Mouse (Mus musculus) ES-E14 (cell line): ENCODE measurements around the gene A2m. TPM values are rescaled to one million over a fixed set of nuclear protein-coding genes. Genes with fewer than 3 reads are reported as not detected.

ENCODE experiments used
- DNase-seq: peaks from one replicate; pipeline ENCODE4 v3.0.0-alpha.2; 2013; ENCODE audit warnings: low read depth, low spot score
- H3K27ac ChIP-seq: 2 replicates; pipeline ENCODE4 v1.5.1; 2012; ENCODE audit warnings: low read depth, mild to moderate bottlenecking, low read length, moderate library complexity, mixed read lengths; ENCODE audit not compliant: poor library complexity, insufficient read depth, severe bottlenecking
- H3K36me3 ChIP-seq: 2 replicates; pipeline ENCODE4 v1.6.1; 2012; ENCODE audit warnings: mild to moderate bottlenecking, low read length, moderate library complexity, mixed read lengths; ENCODE audit not compliant: control insufficient read depth, poor library complexity, insufficient read depth, severe bottlenecking
- H3K4me1 ChIP-seq, 2 experiments: fragments of 150-350 bp in 1 of 2; sonication (generic) in 1 of 2; 2 replicates each; pipeline ENCODE4 v1.6.1; 2012; ENCODE audit warnings: low read length in 2 of 2, mild to moderate bottlenecking in 1 of 2, mixed read lengths in 1 of 2; ENCODE audit not compliant: control insufficient read depth in 2 of 2, insufficient read depth in 2 of 2, poor library complexity in 1 of 2
- H3K4me3 ChIP-seq, 2 experiments: fragments of 150-350 bp in 1 of 2; sonication (generic) in 1 of 2; 2 replicates each; pipeline ENCODE4 v1.5.1; 2012; ENCODE audit warnings: low read length in 2 of 2, low read depth in 1 of 2, mild to moderate bottlenecking in 1 of 2, mixed read lengths in 1 of 2; ENCODE audit not compliant: insufficient read depth in 1 of 2, poor library complexity in 1 of 2, severe bottlenecking in 1 of 2
- H3K9ac ChIP-seq: 2 replicates; pipeline ENCODE4 v1.6.1; 2012; ENCODE audit warnings: low read depth, mild to moderate bottlenecking, low read length, mixed read lengths; ENCODE audit not compliant: poor library complexity, insufficient read depth, severe bottlenecking
- H3K9me3 ChIP-seq: fragments of 150-350 bp; sonication (generic); 2 replicates; pipeline ENCODE4 v1.6.1; 2012; ENCODE audit warnings: low read depth, mild to moderate bottlenecking, low read length; ENCODE audit not compliant: control insufficient read depth, insufficient read depth
- CHD2 ChIP-seq: IDR thresholded peaks from 2 replicates; pipeline ENCODE4 v1.6.1; 2014; ENCODE audit warnings: mild to moderate bottlenecking, low read depth, low read length, inconsistent platforms
- HCFC1 ChIP-seq: IDR thresholded peaks from 2 replicates; pipeline ENCODE4 v1.6.1; 2012; ENCODE audit warnings: low read length, inconsistent platforms, borderline replicate concordance; ENCODE audit not compliant: insufficient read depth
- MAFK ChIP-seq: IDR thresholded peaks from 2 replicates; pipeline ENCODE4 v1.6.1; 2014; ENCODE audit warnings: mild to moderate bottlenecking, low read depth, low read length, inconsistent platforms; ENCODE audit not compliant: insufficient read depth
- ZC3H11A ChIP-seq: IDR thresholded peaks from 2 replicates; pipeline ENCODE4 v1.6.1; 2012; ENCODE audit warnings: low read depth, mild to moderate bottlenecking, inconsistent platforms, low read length, borderline replicate concordance
- ZNF384 ChIP-seq: IDR thresholded peaks from 2 replicates; pipeline ENCODE4 v1.6.1; 2012; ENCODE audit warnings: low read depth, low read length, inconsistent platforms
- in situ Hi-C, 2 experiments: fragments of 600-800 bp; cut with MboI; formaldehyde crosslinking; loops; one replicate each; pipeline ENCODE4 v1.15.1; 2025; ENCODE audit warnings: low sequenced_read_pairs in 2 of 2, inconsistent platforms in 1 of 2; ENCODE audit not compliant: unreplicated experiment in 2 of 2
- total RNA-seq: library from RNA; depleted of rRNA; stranded (reverse); fragments of 300-350 nt; gene quantifications from 2 replicates; pipeline ENCODE4 v1.2.3, GENCODE M21; 2012

A2m gene
- total RNA-seq, 1 experiment = 7.8 TPM

GRCm38 (mm10) chr6:121617476-121617875 is 17.7 kb upstream of the A2m start:
- no peaks in the 10 kb centered on the region for H3K4me1 ChIP-seq
- no peak overlapping the region for H3K9ac ChIP-seq
- H3K36me3 ChIP-seq = no peaks in the 10 kb centered on the region
- in situ Hi-C loops = no loop called here
- no peak overlapping the region for H3K27ac ChIP-seq
- TF ChIP-seq HCFC1 (no peak), ZNF384 (no peak), ZC3H11A (no peak), CHD2 (no peak), MAFK (no peak)
- no peak overlapping the region for H3K4me3 ChIP-seq
- no peak for DNase-seq
- H3K9me3 ChIP-seq = no peaks in the 10 kb centered on the region

DNA sequence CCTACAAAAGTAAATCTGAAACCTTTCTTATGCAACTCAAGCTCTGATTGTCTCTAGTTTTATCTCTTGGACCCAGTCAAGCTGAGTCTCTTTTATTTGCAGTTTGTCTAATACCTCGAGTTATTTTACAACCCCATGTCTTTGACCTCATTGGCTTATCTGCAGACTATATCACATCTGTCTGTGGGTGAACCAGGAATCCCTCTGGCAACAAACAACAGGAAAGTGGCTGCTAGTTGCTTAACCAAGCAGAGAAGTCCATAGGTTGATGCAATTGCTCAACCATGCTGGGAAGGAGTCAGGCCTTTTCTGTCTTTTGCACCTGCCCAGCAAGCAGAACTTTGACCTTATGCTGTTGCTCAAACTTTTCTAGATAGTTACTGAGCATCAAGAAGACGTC is 12.7 kb upstream of the A2m start:
- Histone ChIP-seq H3K36me3 (no peaks in the 10 kb centered on the region), H3K9ac (no peak overlapping the region), H3K4me1 (no peaks in the 10 kb centered on the region), H3K4me3 (no peak overlapping the region), H3K27ac (no peak overlapping the region), H3K9me3 (no peaks in the 10 kb centered on the region)
- TF ChIP-seq CHD2 (no peak), ZNF384 (no peak), MAFK (no peak), ZC3H11A (no peak), HCFC1 (no peak)
- in situ Hi-C loops = no loop called here
- DNase-seq = no peak

GRCm38 (mm10) chr6:121634520-121634919 is 656 bp upstream of the A2m start:
- H3K4me1 ChIP-seq = 0 out of 4 replicates have a peak, but pooled peaks cover 0 to 2% of the 10 kb centered on the region in 2 experiments
- TF ChIP-seq MAFK (no peak), HCFC1 (no peak), ZC3H11A (no peak), ZNF384 (no peak), CHD2 (no peak)
- H3K9ac ChIP-seq = no peak overlapping the region
- no peak overlapping the region for H3K27ac ChIP-seq
- in situ Hi-C loops = no loop called here
- H3K9me3 ChIP-seq = no peaks in the 10 kb centered on the region
- H3K36me3 ChIP-seq = no peaks in the 10 kb centered on the region
- DNase-seq = no peak
- H3K4me3 ChIP-seq = no peak overlapping the region

DNA sequence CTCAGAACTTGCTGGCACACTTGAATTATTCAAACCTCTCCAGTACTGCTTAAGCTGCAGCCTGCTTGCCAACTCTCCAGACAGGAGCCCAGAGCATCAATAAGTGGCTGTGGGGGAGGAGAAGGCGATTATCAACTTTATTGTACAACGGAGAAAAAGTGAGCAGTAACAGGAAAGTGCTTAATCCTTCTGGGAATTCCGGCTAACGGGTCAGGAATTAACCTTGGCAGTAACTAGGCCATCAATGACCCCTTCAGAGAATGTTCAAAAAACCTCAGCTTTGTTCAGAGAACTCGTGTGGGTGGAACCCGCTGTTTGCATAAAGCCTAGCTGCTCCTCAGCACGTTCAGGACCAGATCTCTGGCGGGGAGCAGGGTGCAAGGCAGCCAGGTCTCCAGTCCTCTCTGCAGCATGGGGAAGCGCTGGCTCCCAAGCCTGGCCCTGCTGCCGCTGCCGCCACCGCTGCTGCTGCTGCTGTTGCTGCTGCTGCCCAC is 749 bp downstream of the A2m start:
- H3K27ac ChIP-seq = no peak overlapping the region
- H3K4me1 ChIP-seq = 0 out of 4 replicates have a peak, but pooled peaks cover 0 to 2% of the 10 kb centered on the region in 2 experiments
- DNase-seq = no peak
- no peak for TF ChIP-seq MAFK
- TF ChIP-seq HCFC1 = no peak
- TF ChIP-seq ZC3H11A = no peak
- in situ Hi-C loops = no loop called here
- H3K36me3 ChIP-seq = no peaks in the 10 kb centered on the region
- H3K4me3 ChIP-seq = peak overlapping the region in 1 of 2 experiments; percentile 41; a peak in 2 of 4 replicates
- no peaks in the 10 kb centered on the region for H3K9me3 ChIP-seq
- no peak overlapping the region for H3K9ac ChIP-seq

DNA sequence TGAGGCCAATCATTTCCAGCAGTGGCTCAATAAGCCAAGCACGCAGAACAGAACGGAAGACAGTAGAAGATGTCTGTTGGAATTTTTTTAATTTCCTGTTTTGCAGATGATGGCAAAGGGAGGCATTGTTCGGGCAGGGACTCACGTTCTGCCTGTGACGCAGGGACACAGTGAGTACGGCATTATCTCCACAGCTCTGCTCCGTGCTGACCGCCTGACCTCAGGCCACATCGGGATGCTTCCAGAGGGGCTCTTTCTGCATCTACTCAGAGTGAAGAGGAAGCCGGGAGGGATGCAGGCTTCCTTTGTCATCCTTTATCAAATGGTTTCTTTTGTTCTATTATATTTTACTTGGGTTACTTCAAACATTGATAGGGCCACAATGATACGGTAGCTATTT is 13.3 kb downstream of the A2m start:
- H3K4me1 ChIP-seq = no peaks in the 10 kb centered on the region
- no peaks in the 10 kb centered on the region for H3K9me3 ChIP-seq
- no peaks in the 10 kb centered on the region for H3K36me3 ChIP-seq
- no peak overlapping the region for H3K27ac ChIP-seq
- no peak overlapping the region for H3K4me3 ChIP-seq
- in situ Hi-C loops = no loop called here
- DNase-seq = no peak
- TF ChIP-seq MAFK (no peak), HCFC1 (no peak), ZC3H11A (no peak), CHD2 (no peak), ZNF384 (no peak)
- no peak overlapping the region for H3K9ac ChIP-seq
